Comparison of ENCODE assay signal across 8 mouse cellular contexts in the genomic region with DNA sequence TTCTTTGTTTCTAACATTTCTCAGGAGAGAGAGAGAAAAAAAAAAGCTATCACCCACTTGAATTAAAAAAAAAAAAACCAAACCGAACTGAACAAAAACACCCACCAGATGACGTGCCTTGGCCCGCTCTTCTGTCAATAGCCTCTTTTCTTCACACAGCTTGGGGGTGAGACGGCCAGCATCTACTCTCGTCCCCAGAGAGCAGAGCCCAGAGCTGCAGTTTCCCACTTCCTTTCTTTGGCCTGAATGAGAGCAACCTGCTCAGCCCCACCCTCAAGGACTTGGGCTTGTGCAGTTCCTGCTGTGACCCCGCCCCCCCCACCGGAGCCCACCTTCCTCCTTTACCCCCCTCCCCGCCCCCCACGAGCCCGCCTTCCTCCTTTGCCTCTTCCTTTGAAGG. TPM values are rescaled to one million over a fixed set of nuclear protein-coding genes. Genes with fewer than 3 reads are reported as not detected.
DNase-seq lines count a peak whose midpoint lies in the region; ATAC-seq and TF ChIP-seq lines count a peak whose summit lies in the region.

No protein-coding gene starts in this region.

- ATAC-seq in intestine, embryonic 14.5 days (replicated peaks; ENCODE audit: low FRiP score, low TSS enrichment, low read depth) = no peak
- no peak for ATAC-seq in intestine, postnatal 0 days
- ATAC-seq in neural tube, embryonic 15.5 days (ENCODE audit: low FRiP score) = 0 out of 2 replicates have a peak, but pooled peaks have one; percentile 28

- peak; percentile 50 for DNase-seq in intestine, embryonic 14.5 days (ENCODE audit: low spot score)
- DNase-seq in CD4-positive, CD25-positive, alpha-beta regulatory T cell, adult 2 months (ENCODE audit: low read depth, low spot score) = peak; percentile 31
- DNase-seq in R1 (ENCODE audit: low read depth, low spot score) = peak; percentile 56
- no peak for DNase-seq in right cerebral cortex, postnatal 4 days
- DNase-seq in kidney, adult 2 months = no peak
- no peak for DNase-seq in layer of hippocampus, adult 8-10 months (ENCODE audit: low spot score in 2 of 2)

- peak overlapping the region; percentile 43; the same call in 1 of the 2 replicates for H3K27ac ChIP-seq in intestine, embryonic 14.5 days (ENCODE audit: low read depth)
- H3K27ac ChIP-seq in intestine, postnatal 0 days (ENCODE audit: low read depth, low read length) = no peak overlapping the region
- H3K27ac ChIP-seq in neural tube, embryonic 15.5 days (replicated peaks) = no peak overlapping the region
- no peak overlapping the region for H3K27ac ChIP-seq in kidney, adult 2 months (ENCODE audit: insufficient read depth, low read depth, low read length)

- H3K4me2 ChIP-seq in intestine, embryonic 14.5 days (ENCODE audit: low read length) = 0 out of 2 replicates have a peak overlapping the region, but pooled peaks have one; percentile 11
- no peak overlapping the region for H3K4me2 ChIP-seq in intestine, postnatal 0 days (replicated peaks; ENCODE audit: low read depth)
- H3K4me2 ChIP-seq in neural tube, embryonic 15.5 days = 0 out of 2 replicates have a peak overlapping the region, but pooled peaks have one; percentile 7

- WGBS in intestine, embryonic 14.5 days = 53% methylated on average over 10 of the region's 10 CpGs
- 60% methylated on average over 10 of the region's 10 CpGs for WGBS in intestine, postnatal 0 days
- 33% methylated on average over 10 of the region's 10 CpGs for WGBS in neural tube, embryonic 15.5 days
- 54% methylated on average over 10 of the region's 10 CpGs for WGBS in kidney, adult 2 months

- no peaks in the 10 kb centered on the region for H3K36me3 ChIP-seq in intestine, embryonic 14.5 days (ENCODE audit: control insufficient read depth, insufficient read depth, low read length)
- no peaks in the 10 kb centered on the region for H3K36me3 ChIP-seq in intestine, postnatal 0 days (ENCODE audit: control insufficient read depth, insufficient read depth)
- H3K36me3 ChIP-seq in neural tube, embryonic 15.5 days = no peaks in the 10 kb centered on the region
- no peaks in the 10 kb centered on the region for H3K36me3 ChIP-seq in kidney, adult 2 months (ENCODE audit: control insufficient read depth, insufficient read depth, low read length)

- TF ChIP-seq CTCF in intestine, postnatal 0 days (IDR thresholded peaks at IDR 0.05; ENCODE audit: low read depth) = no peak
- TF ChIP-seq CTCF in kidney, adult 2 months (conservative IDR thresholded peaks at IDR 0.05; ENCODE audit: insufficient read depth, insufficient read length, low read depth, low read length) = no peak

- H3K27me3 ChIP-seq in intestine, embryonic 14.5 days (replicated peaks; ENCODE audit: control insufficient read depth, insufficient read depth, low read length) = no peaks in the 10 kb centered on the region
- no peaks in the 10 kb centered on the region for H3K27me3 ChIP-seq in intestine, postnatal 0 days (replicated peaks; ENCODE audit: control insufficient read depth, insufficient read depth, low read length)
- H3K27me3 ChIP-seq in neural tube, embryonic 15.5 days (replicated peaks) = no peaks in the 10 kb centered on the region
- no peaks in the 10 kb centered on the region for H3K27me3 ChIP-seq in kidney, adult 2 months (replicated peaks; ENCODE audit: control insufficient read depth, insufficient read depth, low read length)

- H3K4me1 ChIP-seq in intestine, embryonic 14.5 days (replicated peaks; ENCODE audit: control insufficient read depth, insufficient read depth, low read length) = peaks cover 12% of the 10 kb centered on the region
- H3K4me1 ChIP-seq in intestine, postnatal 0 days (replicated peaks; ENCODE audit: control insufficient read depth, insufficient read depth, low read length) = no peaks in the 10 kb centered on the region
- peaks cover 17% of the 10 kb centered on the region for H3K4me1 ChIP-seq in neural tube, embryonic 15.5 days
- H3K4me1 ChIP-seq in kidney, adult 2 months (ENCODE audit: control insufficient read depth, insufficient read depth, low read length) = peaks cover 10% of the 10 kb centered on the region

- no peak overlapping the region for H3K9ac ChIP-seq in intestine, embryonic 14.5 days (ENCODE audit: low read length)
- H3K9ac ChIP-seq in intestine, postnatal 0 days (ENCODE audit: low read depth, low read length) = no peak overlapping the region
- H3K9ac ChIP-seq in neural tube, embryonic 15.5 days (replicated peaks) = no peak overlapping the region

- H3K4me3 ChIP-seq in intestine, embryonic 14.5 days (ENCODE audit: low read depth, low read length) = no peak overlapping the region
- H3K4me3 ChIP-seq in intestine, postnatal 0 days (ENCODE audit: low read depth, low read length) = no peak overlapping the region
- H3K4me3 ChIP-seq in neural tube, embryonic 15.5 days (replicated peaks) = no peak overlapping the region
- H3K4me3 ChIP-seq in kidney, adult 2 months (ENCODE audit: insufficient read depth, low read depth, low read length) = no peak overlapping the region

- H3K9me3 ChIP-seq in intestine, embryonic 14.5 days (ENCODE audit: control insufficient read depth, low read length) = no peaks in the 10 kb centered on the region
- no peaks in the 10 kb centered on the region for H3K9me3 ChIP-seq in intestine, postnatal 0 days (ENCODE audit: control insufficient read depth)
- no peaks in the 10 kb centered on the region for H3K9me3 ChIP-seq in neural tube, embryonic 15.5 days (replicated peaks)

- TF ChIP-seq POLR2A in kidney, adult 2 months (IDR thresholded peaks at IDR 0.05; ENCODE audit: low read depth, low read length) = no peak

RNA-seq across cellular contexts. Expression of a gene that starts 48.6 kb away (rescaled TPM):
- 5.7 and 6.1 TPM in 2 replicates for polyA plus RNA-seq in intestine, embryonic 14.5 days (2014; fragmentation: Nextera tagmentation; extraction: Ambion mirVana)
- 6.6 and 7.0 TPM in 2 replicates for polyA plus RNA-seq in intestine, postnatal 0 days (2015; fragmentation: Nextera tagmentation; extraction: Ambion mirVana)
- 0.36 and 0.74 TPM in 2 replicates for polyA plus RNA-seq in neural tube, embryonic 15.5 days (2015; fragmentation: Nextera tagmentation; extraction: Ambion mirVana)
- polyA plus RNA-seq in kidney, adult 2 months (2012; rRNA removed) = 17.8 and 19.8 TPM in 2 replicates
- under 1 TPM; 0.13 to 0.33 (median 0.20) TPM for total RNA-seq in layer of hippocampus, adult 8-10 months (2022)

Comparison
In these comparisons a context has a peak if more than half of its experiments do, and no peak if none do; other contexts are left out.
1. DNase-seq: peak in intestine, embryonic 14.5 days (single experiment), CD4-positive, CD25-positive, alpha-beta regulatory T cell, adult 2 months (single experiment) and R1 (single experiment); none in right cerebral cortex, postnatal 4 days (single experiment), kidney, adult 2 months (single experiment) and layer of hippocampus, adult 8-10 months (0 of 2).